Mouse (Mus musculus): Measurements from ENCODE around the gene Gpr21.
"Not testable (repeated sequence)": the region's sequence is repeated elsewhere in the genome, so short reads cannot be mapped to it uniquely, and the experiment has no call there.

Gene Gpr21

DNA sequence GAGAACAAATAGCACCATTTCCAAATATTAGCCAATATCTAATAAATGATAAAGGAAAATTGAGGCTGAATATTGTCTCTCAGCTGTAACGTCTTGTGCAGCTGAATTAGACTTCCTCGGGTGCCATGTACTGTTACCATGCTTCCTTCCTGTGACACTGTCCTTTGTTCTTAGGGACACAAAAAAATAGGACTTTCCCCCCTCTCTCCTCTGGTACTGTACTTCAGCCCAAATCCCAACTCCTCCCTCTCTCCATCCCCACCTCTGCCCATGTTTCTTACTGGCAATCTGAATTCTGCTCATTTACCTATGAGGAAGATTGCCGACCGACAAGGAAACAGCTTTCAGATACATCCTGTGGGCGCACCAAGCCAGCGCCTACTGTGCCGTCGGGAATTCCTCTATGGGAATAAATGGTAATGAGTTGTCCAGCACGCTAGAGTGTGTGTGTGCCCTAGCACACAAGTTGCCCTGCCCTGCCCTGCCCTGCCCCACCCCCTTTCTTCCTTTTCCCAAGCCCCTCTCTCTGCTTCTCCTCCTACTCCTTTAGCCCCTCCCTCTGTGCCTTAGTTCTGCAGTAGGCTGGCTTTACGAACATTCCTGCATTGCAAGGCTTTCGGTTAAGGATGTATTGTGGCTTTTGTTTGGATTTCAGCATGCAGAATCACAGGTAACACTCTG lies at the start of gene Gpr21:
Gene Gpr21 (plus strand): TSS at position 303 of the 681 bp plus-strand sequence.
- no peak for DNase-seq (ENCODE audit: low read depth)

DNA sequence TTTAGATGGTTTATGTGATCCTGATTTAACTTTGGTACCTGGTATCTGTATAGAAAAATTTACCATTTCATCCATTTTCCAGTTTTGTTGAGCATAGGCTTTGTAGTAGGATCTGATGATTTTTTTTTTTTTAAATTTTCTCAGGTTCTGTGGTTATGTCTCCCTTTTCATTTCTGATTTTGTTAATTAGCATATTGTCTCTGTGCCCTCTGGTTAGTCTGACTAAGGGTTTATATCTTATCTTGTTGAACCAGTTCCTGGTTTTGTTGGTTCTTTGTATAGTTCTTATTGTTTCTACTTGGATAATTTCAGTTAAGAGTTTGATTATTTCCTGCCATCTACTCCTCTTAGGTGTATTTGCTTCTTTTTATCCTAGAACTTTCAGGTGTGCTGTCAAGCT lies 36.6 kb upstream of the Gpr21 start:
- no peak for DNase-seq (ENCODE audit: low read depth)

DNA sequence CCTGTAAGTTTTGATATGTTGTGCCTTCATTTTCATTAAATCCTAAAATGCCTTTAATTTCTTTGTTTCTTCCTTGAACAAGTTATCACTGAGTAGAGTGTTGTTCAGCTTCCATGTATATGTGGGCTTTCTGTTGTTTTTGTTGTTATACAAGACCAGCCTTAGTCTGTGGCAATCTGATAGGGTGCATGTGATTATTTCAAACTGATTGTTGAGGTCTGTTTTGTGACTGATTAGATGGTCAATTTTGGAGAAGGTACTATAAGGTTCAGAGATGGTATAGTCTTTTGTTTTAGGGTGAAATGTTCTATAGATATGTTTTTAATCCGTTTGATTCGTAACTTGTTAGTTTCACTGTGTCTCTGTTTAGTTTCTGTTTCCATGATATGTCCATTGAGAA lies 36.1 kb upstream of the Gpr21 start:
- DNase-seq (ENCODE audit: low read depth), result no peak

DNA sequence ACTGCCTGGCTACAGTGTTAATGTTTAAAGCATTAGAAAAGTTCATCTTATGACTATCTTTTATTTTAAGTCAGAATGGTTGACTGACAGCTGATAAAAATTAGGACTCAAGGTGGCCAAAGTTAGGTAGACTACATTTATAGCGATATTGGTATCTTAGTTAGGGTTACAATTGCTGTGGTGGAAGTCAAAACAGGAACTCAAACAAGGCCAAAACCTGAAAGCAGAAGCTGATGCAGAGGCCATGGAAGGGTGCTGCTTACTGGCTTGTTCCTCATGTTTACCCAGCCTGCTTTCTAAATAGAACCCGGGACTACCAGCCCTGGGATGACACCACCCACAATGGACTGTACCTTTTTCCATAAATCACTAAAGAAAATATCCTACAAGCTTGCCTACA lies 32.0 kb upstream of the Gpr21 start:
- DNase-seq (ENCODE audit: low read depth), result no peak

DNA sequence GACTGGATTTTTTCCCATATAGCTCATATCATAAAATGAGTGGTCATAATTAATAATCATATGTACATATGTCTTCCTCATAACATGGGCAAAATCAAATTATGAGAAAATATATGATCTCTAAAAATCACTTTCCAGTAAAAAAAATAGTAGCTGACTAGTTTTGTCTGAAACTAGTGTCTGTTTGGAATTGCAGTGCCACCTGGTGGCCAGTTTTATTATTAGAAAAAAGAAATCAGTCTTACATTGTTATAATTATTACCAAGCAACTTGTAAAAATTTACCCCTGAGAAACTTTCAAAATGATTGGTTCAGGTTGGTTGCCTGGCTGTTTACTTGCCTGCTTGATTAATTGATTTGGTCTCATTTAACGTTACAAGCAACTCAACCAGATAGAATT lies 30.8 kb upstream of the Gpr21 start:
- peak; percentile 41 for DNase-seq (ENCODE audit: low read depth)

DNA sequence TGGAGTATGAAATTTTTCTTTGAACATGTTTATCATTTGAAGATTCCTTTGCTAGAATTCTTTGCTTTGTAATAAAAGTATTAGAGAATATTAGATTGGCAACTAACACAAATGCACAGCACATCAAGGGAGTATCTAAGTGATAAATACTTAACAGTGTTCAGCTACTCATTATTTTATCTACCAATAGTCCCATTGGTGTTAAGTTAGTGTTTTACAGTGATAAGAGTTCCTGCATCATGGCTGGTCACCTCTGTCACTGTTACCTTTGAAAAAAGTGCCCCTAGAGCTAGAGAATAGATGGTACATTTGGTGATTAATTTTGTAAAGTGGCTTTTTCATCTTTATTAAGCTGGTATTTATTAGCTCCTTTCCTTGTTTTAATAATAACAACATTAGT lies 29.7 kb upstream of the Gpr21 start:
- no peak for DNase-seq (ENCODE audit: low read depth)

DNA sequence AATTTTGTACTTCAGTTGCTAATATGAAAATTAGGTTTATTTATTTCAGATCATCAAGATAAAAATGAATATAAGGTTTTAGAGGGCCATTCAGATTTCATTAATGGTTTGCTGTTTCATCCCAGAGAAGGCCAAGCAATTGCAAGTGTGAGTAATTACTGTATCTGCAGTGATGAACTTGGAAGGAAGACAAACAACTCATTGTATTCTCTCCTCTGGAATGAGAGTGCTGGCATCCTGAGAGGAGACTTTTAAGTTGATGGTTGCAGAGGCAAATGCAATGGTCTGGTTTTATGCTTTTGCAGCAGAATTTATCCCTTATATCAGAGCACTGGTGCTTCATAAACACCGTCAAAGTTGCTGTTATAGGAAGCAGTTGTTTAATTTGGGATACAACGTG lies 27.2 kb upstream of the Gpr21 start:
- no peak for DNase-seq (ENCODE audit: low read depth)

DNA sequence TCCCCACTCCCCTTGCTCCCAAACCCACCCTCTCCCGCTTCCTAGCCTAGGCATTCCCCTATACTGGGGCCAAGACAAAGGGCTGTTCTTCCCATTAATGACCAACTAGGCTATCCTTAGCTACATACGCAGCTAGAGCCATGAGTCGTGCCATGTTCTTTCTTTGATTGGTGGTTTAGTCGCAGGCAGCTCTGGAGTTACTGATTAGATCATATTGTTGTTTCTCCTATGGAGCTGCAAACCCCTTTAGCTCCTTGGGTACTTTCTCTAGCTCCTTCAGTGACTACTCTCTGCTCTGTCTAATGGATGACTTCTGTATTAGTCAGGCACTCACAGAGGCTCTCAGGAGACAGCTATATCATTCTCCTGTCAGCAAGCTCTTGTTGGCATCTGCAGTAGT lies 18.8 kb upstream of the Gpr21 start:
- no peak for DNase-seq (ENCODE audit: low read depth)

DNA sequence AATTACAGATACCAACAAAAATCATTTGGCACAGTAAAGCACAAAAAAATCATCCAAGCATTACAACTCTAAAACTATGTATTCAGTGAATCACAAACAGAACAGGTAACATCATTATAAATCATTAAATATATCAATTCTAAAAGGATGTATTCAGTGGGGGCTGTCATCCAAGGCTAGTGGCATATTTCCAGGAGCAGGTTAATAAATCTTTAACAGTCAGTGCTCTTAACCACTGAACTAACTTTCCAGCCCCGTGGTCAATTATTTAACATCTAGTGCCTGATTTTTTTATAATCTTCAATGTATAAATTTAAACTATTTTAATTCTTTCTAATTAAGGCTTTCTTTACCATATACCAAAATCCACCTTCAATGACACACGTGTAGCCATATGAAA lies 10.3 kb upstream of the Gpr21 start:
- DNase-seq (ENCODE audit: low read depth), result not testable (repeated sequence)

DNA sequence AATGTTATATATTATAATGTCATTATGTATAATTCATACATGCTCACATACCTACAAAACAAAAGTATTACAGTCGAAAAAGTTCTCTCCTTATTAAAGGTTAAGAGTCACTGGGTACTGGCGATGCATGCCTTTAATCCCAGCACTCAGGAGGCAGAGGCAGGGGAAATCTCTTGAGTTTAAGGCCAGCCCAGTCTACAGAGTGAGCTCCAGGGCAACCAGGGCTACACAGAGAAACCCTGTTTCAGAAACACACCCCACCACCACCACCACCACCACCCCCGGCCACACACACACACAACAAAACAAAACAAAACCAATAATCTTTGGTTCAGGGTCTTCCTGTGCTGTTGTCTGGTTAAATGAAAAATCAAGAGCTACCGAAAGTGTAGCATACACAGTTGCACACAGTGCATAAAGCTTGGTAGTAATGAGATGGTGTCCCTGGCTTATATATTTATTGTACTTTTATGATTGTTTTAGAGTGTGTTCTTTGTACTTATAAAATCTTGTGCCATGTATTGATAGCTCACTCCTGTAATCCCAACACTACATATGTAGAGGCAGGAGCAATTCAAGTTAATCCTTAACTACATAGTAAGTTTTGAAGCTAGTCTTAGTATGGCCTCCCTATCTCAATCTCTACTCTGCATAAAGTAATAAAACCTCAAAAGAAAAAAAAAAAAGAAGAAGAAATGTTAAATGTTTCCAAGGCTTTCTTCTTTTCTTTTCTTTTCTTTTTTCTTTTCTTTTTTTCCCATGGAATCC lies 4.8 kb upstream of the Gpr21 start:
- DNase-seq (ENCODE audit: low read depth), result no peak

DNA sequence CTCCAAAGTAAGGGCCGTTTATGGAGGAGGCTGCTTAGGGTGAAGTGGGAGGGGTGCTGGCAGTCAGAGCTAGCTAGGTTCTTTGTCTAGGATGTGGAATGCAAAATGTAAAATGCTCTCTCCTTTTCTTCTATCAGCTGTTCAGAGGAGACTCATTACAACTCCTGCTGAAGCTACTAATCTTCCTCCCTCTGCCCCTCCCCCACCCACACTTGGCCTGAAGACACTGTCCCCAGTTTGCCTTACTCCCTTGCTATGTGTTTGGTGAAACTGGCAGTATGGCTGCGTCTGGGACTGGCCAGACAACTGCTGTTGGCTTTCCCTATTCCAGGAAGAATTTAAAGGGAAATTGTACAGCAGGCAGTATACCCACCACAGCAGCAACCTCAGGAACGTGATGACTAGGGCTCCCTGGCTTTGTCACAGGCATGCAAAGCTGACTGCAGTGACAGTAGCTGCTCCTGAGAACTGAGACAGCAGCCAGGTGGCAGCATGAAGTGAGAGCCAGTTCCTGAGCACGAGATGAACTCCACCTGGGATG lies 860 bp downstream of the Gpr21 start:
- no peak for DNase-seq (ENCODE audit: low read depth)

DNA sequence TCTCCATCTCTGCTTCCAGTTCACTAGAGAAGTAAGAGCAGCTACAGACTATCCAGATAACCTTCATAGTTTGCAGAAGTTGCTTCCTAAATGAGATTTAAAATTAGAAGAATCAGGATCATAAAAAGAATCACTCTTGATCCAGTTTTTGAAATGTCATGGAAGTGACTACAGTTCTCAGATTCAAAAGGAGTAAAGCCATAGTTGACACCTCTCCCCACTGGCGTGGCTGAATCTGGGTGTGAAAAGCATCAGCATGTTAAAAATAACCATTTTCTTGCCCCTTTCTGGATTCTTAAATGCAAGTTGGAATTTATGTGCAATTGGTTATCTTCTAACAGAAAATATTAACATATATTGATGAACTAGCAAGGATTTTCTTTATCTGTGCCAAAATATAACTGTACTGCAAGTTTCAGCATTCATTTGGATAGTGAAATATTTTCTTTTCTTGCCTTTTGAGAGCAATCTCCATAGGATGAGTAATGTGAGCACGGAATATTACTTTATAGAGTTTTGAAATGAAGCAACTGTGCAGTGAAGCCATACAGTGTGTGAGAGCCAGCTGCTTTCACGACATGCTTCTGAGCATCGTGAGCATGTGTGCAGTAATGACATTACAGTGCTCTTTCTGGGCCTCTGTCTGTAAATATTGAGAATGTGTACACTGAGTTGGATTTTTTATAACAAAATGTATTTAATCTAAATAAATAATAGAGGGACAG lies 2.6 kb downstream of the Gpr21 start:
- no peak for DNase-seq (ENCODE audit: low read depth)

DNA sequence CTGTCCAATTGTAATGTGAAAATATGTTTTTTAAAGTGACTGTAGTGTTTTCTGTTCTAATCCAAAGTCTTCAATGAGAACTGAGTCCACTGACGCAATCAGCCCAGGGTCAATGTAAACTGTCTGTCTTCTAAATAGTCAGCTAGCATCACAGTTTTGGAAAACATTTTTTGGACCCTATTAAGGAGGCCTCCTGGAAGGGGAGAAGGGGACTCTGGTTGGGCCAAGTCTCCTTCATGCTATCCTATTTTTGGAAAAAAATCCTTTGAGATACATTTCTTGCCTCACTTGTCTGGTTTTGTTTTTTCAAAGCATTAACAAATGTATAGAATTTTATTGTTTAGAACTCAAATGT lies 3.1 kb downstream of the Gpr21 start:
- DNase-seq (ENCODE audit: low read depth), result no peak

DNA sequence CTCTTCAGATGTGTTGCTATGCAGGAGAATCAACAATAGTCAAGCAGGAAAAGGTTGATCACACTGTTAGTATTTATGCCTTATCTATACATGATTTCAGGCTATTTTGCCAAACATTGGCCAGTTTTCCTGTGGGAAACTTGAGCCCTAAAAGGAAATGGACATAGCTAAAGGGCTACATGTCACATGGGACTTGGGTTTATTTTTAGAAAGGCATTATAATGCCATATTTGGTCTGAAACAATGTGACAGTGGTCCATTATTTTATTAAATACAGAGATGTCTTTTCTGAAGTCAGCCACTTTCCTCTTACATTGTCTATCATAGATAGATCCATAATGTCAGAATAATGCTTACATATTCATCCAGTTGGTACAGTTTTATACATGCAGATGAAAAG lies 11.5 kb downstream of the Gpr21 start:
- DNase-seq (ENCODE audit: low read depth), result no peak

DNA sequence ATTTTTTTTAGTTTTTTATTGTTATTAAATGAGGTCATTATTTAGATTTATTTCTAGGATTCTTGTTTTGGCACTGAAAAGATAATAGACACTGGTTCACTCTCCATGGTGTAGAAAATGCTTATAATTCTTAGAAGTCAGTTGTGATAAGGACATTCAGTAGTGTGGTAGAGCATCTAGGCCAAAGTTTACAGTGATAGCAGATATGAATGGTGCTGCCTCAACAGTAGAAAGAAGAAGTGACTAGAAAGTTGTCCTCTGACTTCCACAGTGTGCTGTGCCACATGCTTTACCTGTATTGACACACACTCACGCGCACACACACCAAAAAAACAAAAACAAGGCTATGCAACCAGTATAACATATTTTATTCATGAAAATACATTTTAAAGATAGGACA lies 13.3 kb downstream of the Gpr21 start:
- no peak for DNase-seq (ENCODE audit: low read depth)

DNA sequence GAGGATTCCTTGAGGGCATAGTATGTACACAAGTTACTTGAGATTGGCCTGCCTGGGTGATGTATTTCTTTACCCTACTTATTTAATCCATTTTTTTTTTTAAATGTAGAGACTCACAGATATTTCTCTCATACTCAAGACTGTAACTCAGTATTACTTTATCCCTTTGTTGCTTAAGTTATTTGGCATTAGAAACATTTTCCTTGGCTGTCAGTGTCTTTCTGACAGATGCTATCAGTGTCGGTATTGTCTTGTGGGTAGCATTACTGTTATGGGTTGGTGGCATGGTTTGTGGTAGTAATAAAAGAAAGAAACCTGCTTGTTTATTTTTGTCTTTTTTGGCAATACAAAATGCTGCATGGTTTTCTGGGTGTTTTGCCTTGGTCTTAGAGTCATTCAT lies 14.6 kb downstream of the Gpr21 start:
- no peak for DNase-seq (ENCODE audit: low read depth)

DNA sequence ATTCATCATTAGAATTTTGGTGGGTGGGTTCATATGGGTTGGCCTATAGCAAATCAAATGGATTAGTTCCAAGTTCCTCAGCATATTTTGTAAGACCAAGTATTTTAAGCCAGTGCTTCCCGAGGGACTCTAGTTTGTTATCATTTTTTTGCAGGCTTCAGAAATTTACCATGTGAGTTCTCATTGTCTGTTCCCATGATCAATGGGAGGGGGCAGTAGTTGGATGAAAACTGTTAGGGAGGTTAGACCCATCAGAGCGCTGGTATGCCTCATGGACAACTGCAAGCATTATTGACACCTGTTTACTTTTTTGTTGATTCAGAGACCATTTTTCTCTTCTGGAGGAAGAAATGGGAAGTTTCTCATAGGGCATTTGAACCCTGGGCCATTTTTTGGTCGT lies 15.5 kb downstream of the Gpr21 start:
- DNase-seq (ENCODE audit: low read depth), result no peak

DNA sequence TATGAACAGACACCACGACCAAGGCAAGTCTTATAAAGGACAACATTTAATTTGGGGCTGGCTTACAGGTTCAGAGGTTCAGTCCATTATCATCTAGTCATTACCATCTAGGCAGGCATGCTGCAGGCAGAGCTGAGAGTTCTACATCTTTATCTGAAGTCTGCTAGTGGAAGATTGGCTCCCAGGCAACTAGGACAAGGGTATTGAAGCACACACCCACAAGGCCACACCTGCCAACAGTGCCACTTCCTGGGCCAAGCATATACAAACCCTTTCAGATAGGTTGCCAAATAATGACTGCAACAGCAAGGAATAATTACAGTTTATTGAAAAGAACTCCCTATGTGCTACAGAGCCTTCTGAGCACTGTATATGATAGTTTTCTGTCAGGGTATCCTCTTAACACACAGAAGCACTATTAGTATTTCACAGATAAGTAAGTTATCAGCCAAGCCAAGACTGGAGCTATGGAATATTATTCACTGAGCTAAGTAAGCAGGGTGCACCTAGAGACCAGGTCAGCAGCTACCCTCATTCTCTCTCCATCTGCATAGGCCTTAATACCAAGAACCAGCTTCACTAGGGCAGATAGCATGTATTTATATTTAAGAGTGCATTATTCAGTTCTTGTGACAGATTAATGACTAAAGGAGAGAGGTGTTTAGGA lies 33.3 kb downstream of the Gpr21 start:
- DNase-seq (ENCODE audit: low read depth), result no peak

DNA sequence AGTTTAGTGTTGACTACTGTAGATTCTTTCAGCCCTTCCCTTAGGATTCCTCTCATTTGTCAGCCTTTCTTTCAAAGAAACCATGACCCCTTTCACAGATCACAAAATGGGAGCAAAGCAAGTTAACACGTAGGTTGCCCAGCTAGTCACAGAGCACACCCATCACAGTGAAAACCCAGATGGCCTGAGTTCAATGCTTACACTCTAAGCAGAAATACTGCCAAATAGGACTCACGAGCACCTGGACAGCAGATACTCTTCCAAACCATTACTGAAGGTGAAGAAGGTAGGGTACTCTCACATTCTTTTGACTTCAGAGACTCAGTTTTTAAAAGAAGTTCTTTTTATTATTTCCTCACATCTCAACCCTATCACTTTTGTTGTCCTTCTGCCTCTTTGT lies 40.2 kb downstream of the Gpr21 start:
- DNase-seq (ENCODE audit: low read depth), result no peak

DNA sequence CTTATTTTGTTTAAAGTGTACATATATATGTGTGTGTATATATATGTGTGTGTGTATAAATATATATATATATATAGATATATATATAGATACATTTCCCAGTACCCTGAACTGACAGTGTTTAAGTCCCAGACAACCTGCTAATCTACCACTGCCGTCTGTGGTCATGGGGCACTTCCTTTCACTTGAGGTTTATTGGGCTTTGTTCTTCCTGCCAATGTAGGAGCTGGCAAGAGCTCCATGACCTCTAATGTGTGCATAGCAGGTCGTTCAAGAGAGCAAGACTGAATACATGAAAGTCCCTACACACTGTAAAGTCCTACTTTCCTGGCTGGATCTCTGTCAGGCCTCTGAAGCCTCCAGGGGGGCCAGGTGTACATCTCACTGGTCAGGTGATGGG lies 49.4 kb downstream of the Gpr21 start:
- no peak for DNase-seq (ENCODE audit: low read depth)

DNA sequence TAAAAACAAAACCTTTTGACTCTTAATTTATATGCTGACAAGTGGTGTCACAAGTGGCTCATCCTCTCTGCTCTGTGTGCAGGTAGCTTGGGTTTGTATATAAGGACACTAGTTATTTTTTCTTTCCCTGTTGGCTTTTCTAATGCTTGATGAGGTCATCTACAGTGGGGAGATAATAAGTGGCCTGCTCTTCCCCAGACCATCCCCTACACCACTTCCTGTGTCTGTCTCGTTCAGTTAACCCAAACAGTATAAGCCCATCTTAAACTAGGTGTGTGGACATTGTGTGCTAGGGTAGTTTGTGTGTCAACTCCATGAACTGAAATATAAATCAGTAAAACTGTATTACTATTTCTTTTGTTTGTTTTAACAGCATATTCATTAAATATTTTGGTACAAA lies 49.9 kb downstream of the Gpr21 start:
- DNase-seq (ENCODE audit: low read depth), result no peak

DNA sequence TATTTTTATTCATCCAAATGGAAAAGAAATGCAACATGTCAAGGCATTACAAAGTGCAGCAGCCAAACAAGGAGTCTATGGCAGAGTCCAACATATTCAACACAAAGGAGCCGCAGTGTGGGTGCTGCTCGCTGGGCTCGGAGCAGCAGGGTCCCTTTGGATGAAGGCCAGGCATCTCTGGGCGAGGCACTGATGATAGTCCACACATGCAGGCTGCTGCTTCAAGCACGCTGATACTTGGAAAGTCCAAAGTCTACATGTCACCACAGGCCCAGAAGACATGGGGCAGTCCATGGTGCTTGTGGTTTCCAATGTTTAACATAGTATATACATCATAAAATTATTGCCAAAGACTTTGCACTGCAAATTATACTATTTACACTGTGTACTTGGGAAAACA lies 53.8 kb downstream of the Gpr21 start:
- DNase-seq (ENCODE audit: low read depth), result no peak

Measured in fibroblast of lung, adult 2 months (primary cell).